Mouse (Mus musculus): ENCODE data around the gene Klf3. TPM values are rescaled to one million over a fixed set of nuclear protein-coding genes. Genes with fewer than 3 reads are reported as not detected.

Gene Klf3
- polyA plus RNA-seq, 1 experiment from 2014 or later = 34.8 TPM

Other genes starting within 250 kb of the Klf3 start
- 0.62 and 0.85 TPM in 2 replicates for gene Tlr1, start 130.2 kb downstream of the Klf3 start, polyA plus RNA-seq (2014; fragmentation: Nextera tagmentation; extraction: Ambion mirVana)
- gene Tlr6, start 156.7 kb downstream of the Klf3 start, polyA plus RNA-seq (2014; fragmentation: Nextera tagmentation; extraction: Ambion mirVana) = 0.33 and 0.41 TPM in 2 replicates
- gene Fam114a1, start 166.7 kb downstream of the Klf3 start, polyA plus RNA-seq (2014; fragmentation: Nextera tagmentation; extraction: Ambion mirVana) = 14.8 and 17.3 TPM in 2 replicates